Mouse (Mus musculus) spleen, postnatal 14 days (tissue): ENCODE measurements at regions not wholly inside any gene's neighbourhood (a gene's known extent, or its start where the extent isn't known, plus 50 kb on each side); places are given as distances from the start of the nearest gene placed in this dataset.
A peak's percentile ranks its signal among the peaks of the same experiment; 100 is the strongest.

Experiments used
- DNase-seq, 2 experiments: peaks; one replicate each; pipeline ENCODE4 v3.0.0; 2021 to 2022; ENCODE audit warnings: low spot score in 2 of 2

- no peak for DNase-seq
Measured at GRCm38 (mm10) chr15:59207976-59208375, 318.9 kb downstream of the Gm49356 start.

GRCm38 (mm10) chr15:59212362-59212761 lies 323.3 kb downstream of the Gm49356 start:
- no peak for DNase-seq

- no peak for DNase-seq
Measured at GRCm38 (mm10) chr15:59214096-59214495, 325.0 kb downstream of the Gm49356 start.

- no peak for DNase-seq
Measured at GRCm38 (mm10) chr15:59215239-59215638, 326.1 kb downstream of the Gm49356 start.

- no peak for DNase-seq
Measured at GRCm38 (mm10) chr15:59217481-59217880, 328.4 kb downstream of the Gm49356 start.

GRCm38 (mm10) chr15:59218916-59219315 lies 329.8 kb downstream of the Gm49356 start:
- DNase-seq, result no peak

GRCm38 (mm10) chr15:59225637-59226036 lies 336.5 kb downstream of the Gm49356 start:
- DNase-seq, result no peak

GRCm38 (mm10) chr15:59227293-59227692 lies 338.2 kb downstream of the Gm49356 start:
- no peak for DNase-seq

- DNase-seq, result no peak
Measured at GRCm38 (mm10) chr15:59230536-59230935, 341.4 kb downstream of the Gm49356 start.

GRCm38 (mm10) chr15:59231703-59232102 lies 342.6 kb downstream of the Gm49356 start:
- DNase-seq, result no peak

- no peak for DNase-seq
Measured at GRCm38 (mm10) chr15:59232290-59232689, 343.2 kb downstream of the Gm49356 start.

- DNase-seq, result no peak
Measured at GRCm38 (mm10) chr15:59237446-59238161, 348.5 kb downstream of the Gm49356 start.

GRCm38 (mm10) chr15:59241752-59242151 lies 352.7 kb downstream of the Gm49356 start:
- no peak for DNase-seq

- DNase-seq, result no peak
Measured at GRCm38 (mm10) chr15:59245927-59246649, 357.0 kb downstream of the Gm49356 start.

GRCm38 (mm10) chr15:59248477-59249260 lies 359.6 kb downstream of the Gm49356 start:
- no peak for DNase-seq

- no peak for DNase-seq
Measured at GRCm38 (mm10) chr15:59261380-59261779, 372.3 kb downstream of the Gm49356 start.

GRCm38 (mm10) chr15:59262380-59262779 lies 373.3 kb downstream of the Gm49356 start:
- DNase-seq, result no peak

GRCm38 (mm10) chr15:59263433-59264328 lies 374.6 kb downstream of the Gm49356 start:
- peak in 1 of 2 experiments; percentile 21 for DNase-seq
